Mouse (Mus musculus): ENCODE data around the gene Rapgefl1. TPM values are rescaled to one million over a fixed set of nuclear protein-coding genes. Genes with fewer than 3 reads are reported as not detected.

Gene Rapgefl1
- total and polyA plus RNA-seq, 3 experiments, result 0.08 to 0.29 TPM; not detected in 1

DNA sequence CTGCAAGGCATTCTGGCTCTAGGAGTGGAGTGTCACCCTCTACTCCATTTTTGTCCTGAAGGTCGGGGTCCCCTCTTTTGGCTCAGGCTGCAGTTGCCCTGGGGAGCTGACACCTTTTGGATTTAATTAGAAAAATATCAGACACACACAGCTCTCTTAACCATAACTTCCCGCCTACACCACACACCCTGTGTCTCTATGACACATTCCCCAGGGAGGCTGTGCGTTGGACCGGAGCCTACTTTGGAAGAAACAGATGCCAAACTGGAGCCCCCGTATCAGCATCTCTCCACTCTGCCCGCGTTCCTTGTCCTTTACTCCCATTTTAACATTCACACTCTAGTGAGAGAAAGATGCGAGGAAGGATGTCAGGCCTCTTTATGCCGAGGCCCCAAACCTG, 1.9 kb downstream of the Rapgefl1 start:
- Histone ChIP-seq H3K4me2 (ENCODE audit: insufficient read depth, low read depth, poor library complexity, severe bottlenecking) (no peak overlapping the region), H3K4me3 (replicated peaks in 1 of 3; ENCODE audit: low read depth in 2 of 3, low read length in 2 of 3, poor library complexity in 1 of 3) (no peak overlapping the region), H3K4me1 (ENCODE audit: control insufficient read depth in 1 of 2, insufficient read depth in 2 of 2) (peaks cover 5 to 30% of the 10 kb centered on the region in 2 experiments; a peak in 2 of 4 replicates), H3K9ac (ENCODE audit: insufficient read depth, low read depth) (no peak overlapping the region), H3K27me3 (replicated peaks) (peaks cover 25% of the 10 kb centered on the region), H3K9me3 (replicated peaks; ENCODE audit: low read length) (no peaks in the 10 kb centered on the region), H3K79me2 (replicated peaks; ENCODE audit: control insufficient read depth, extremely low read depth, insufficient read depth, poor library complexity, severe bottlenecking) (no peaks in the 10 kb centered on the region), H3K27ac (ENCODE audit: insufficient read depth, low read depth) (no peak overlapping the region), H3K36me3 (replicated peaks in 1 of 2; ENCODE audit: control insufficient read depth in 1 of 2, insufficient read depth in 1 of 2, low read length in 1 of 2) (peaks cover 8 to 22% of the 10 kb centered on the region in 2 experiments)
- in situ Hi-C loops (cut with MboI; ENCODE audit: low pct_ligation_motif_present, low pct_unique_long_range_greater_than_20kb, low sequenced_read_pairs) (no loop called here), dilution Hi-C loops (cut with MboI; ENCODE audit: extremely low pct_ligation_motif_present, extremely low pct_unique_long_range_greater_than_20kb, low sequenced_read_pairs) (no loop called here)
- no peak for TF ChIP-seq CHD1 (IDR thresholded peaks at IDR 0.05; ENCODE audit: low read depth, low read length)
- TF ChIP-seq NELFE (IDR thresholded peaks at IDR 0.05; ENCODE audit: low read depth, low read length), result no peak
- TF ChIP-seq ZMIZ1 (IDR thresholded peaks at IDR 0.05; ENCODE audit: low read depth, low read length), result no peak
- TF ChIP-seq MAZ (IDR thresholded peaks at IDR 0.05; ENCODE audit: low read depth, low read length), result no peak
- no peak for DNase-seq (ENCODE audit: extremely low read depth)

DNA sequence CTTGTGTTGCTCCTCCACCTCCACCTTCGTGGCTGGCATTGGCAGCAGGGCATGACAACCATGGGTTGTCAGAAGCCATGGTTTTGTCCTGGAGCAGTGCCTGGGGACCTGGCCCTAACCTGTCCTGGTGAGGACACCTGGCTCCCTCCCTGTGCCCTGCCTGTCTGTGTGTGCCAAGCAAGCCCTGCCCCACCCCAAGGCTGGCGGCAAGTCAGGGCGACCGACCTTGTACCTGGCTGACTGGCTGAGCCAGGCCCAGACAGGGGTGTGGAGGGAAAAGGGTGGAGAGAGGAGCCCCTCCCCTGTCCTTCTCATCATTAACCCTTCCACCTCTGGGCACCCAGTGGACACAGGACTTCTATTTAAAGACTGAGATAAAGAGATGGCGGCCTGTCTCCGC, 2.8 kb downstream of the Rapgefl1 start:
- TF ChIP-seq IRF4 (IDR thresholded peaks at IDR 0.05; ENCODE audit: low read depth, low read length) (no peak), MYC (IDR thresholded peaks at IDR 0.05; ENCODE audit: low read depth, low read length) (no peak), BHLHE40 (IDR thresholded peaks at IDR 0.05; ENCODE audit: low read depth, low read length) (no peak), RCOR1 (conservative IDR thresholded peaks at IDR 0.05; ENCODE audit: low read depth, low read length) (no peak), SMC3 (IDR thresholded peaks at IDR 0.05; ENCODE audit: low read depth, low read length) (no peak), ZNF384 (IDR thresholded peaks at IDR 0.05; ENCODE audit: low read depth, low read length) (no peak), RAD21 (IDR thresholded peaks at IDR 0.05; ENCODE audit: low read depth, low read length) (no peak), JUND (conservative IDR thresholded peaks at IDR 0.05; ENCODE audit: low read depth, low read length) (no peak), POLR2AphosphoS2 (IDR thresholded peaks at IDR 0.05; ENCODE audit: low read depth, low read length) (no peak), POLR2A (IDR thresholded peaks at IDR 0.05; ENCODE audit: low read depth, low read length) (no peak), MEF2A (IDR thresholded peaks at IDR 0.05; ENCODE audit: borderline replicate concordance, low read depth, low read length) (no peak), ELF1 (IDR thresholded peaks at IDR 0.05; ENCODE audit: low read depth, low read length) (no peak), ETS1 (conservative IDR thresholded peaks at IDR 0.05; ENCODE audit: low read depth, low read length) (no peak), USF1 (IDR thresholded peaks at IDR 0.05; ENCODE audit: low read depth, low read length) (no peak)
- no peaks in the 10 kb centered on the region for H3K9me3 ChIP-seq (replicated peaks; ENCODE audit: low read length)
- no peak overlapping the region for H3K4me2 ChIP-seq (ENCODE audit: insufficient read depth, low read depth, poor library complexity, severe bottlenecking)
- dilution Hi-C loops (cut with MboI; ENCODE audit: extremely low pct_ligation_motif_present, extremely low pct_unique_long_range_greater_than_20kb, low sequenced_read_pairs) (no loop called here), in situ Hi-C loops (cut with MboI; ENCODE audit: low pct_ligation_motif_present, low pct_unique_long_range_greater_than_20kb, low sequenced_read_pairs) (no loop called here)
- H3K36me3 ChIP-seq (replicated peaks in 1 of 2; ENCODE audit: control insufficient read depth in 1 of 2, insufficient read depth in 1 of 2, low read length in 1 of 2), result peaks cover 1 to 13% of the 10 kb centered on the region in 2 experiments
- no peak overlapping the region for H3K9ac ChIP-seq (ENCODE audit: insufficient read depth, low read depth)
- H3K4me3 ChIP-seq (replicated peaks in 1 of 3; ENCODE audit: low read depth in 2 of 3, low read length in 2 of 3, poor library complexity in 1 of 3), result no peak overlapping the region
- no peak overlapping the region for H3K27ac ChIP-seq (ENCODE audit: insufficient read depth, low read depth)
- H3K27me3 ChIP-seq (replicated peaks), result peaks cover 25% of the 10 kb centered on the region
- H3K4me1 ChIP-seq (ENCODE audit: control insufficient read depth in 1 of 2, insufficient read depth in 2 of 2), result peaks cover 5 to 30% of the 10 kb centered on the region in 2 experiments; a peak in 2 of 4 replicates
- H3K79me2 ChIP-seq (replicated peaks; ENCODE audit: control insufficient read depth, extremely low read depth, insufficient read depth, poor library complexity, severe bottlenecking), result no peaks in the 10 kb centered on the region
- DNase-seq (ENCODE audit: extremely low read depth), result no peak
